Mouse (Mus musculus) heart, postnatal 0 days (tissue): ENCODE data around the gene Dcaf1. TPM values are rescaled to one million over a fixed set of nuclear protein-coding genes. Genes with fewer than 3 reads are reported as not detected.

Experiments
- ATAC-seq: fragments of 200-750 bp; cut with Nextera tagmentation; 2 replicates; pipeline ENCODE4 v1.8.0; 2017; ENCODE audit warnings: low read depth, moderate number of reproducible peaks, moderate library complexity; ENCODE audit not compliant: insufficient read depth
- DNase-seq: peaks from one replicate; pipeline ENCODE4 v3.0.0-alpha.2; 2016; ENCODE audit warnings: low spot score
- H3K27ac ChIP-seq: fragments of 300-500 bp; sonication (generic); 2 replicates; pipeline ENCODE4 v1.5.1; 2014; ENCODE audit warnings: low read depth, mild to moderate bottlenecking
- H3K27me3 ChIP-seq: fragments of 300-500 bp; sonication (generic); 2 replicates; pipeline ENCODE4 v1.6.1; 2014; ENCODE audit warnings: low read length, mixed read lengths; ENCODE audit not compliant: control insufficient read depth, insufficient read depth
- H3K36me3 ChIP-seq: fragments of 300-500 bp; sonication (generic); replicated peaks from 2 replicates; pipeline ENCODE4 v1.6.1; 2014; ENCODE audit warnings: low read length, mixed read lengths; ENCODE audit not compliant: control insufficient read depth, insufficient read depth
- H3K4me1 ChIP-seq: fragments of 300-500 bp; sonication (generic); 2 replicates; pipeline ENCODE4 v1.6.1; 2014; ENCODE audit warnings: antibody characterized with exemption; ENCODE audit not compliant: control insufficient read depth, insufficient read depth
- H3K4me2 ChIP-seq: fragments of 300-500 bp; sonication (generic); 2 replicates; pipeline ENCODE4 v1.6.1; 2014; ENCODE audit warnings: low read depth, mild to moderate bottlenecking, low read length, moderate library complexity
- H3K4me3 ChIP-seq: fragments of 300-500 bp; sonication (generic); 2 replicates; pipeline ENCODE4 v1.5.1; 2014; ENCODE audit warnings: low read depth, low read length
- H3K9ac ChIP-seq: fragments of 300-500 bp; sonication (generic); replicated peaks from 2 replicates; pipeline ENCODE4 v1.6.1; 2014; ENCODE audit warnings: low read depth, low read length, mixed read lengths
- H3K9me3 ChIP-seq: fragments of 300-500 bp; sonication (generic); replicated peaks from 2 replicates; pipeline ENCODE4 v1.6.1; 2016; ENCODE audit warnings: low read length; ENCODE audit not compliant: control insufficient read depth
- CTCF ChIP-seq: IDR thresholded peaks from 2 replicates; pipeline ENCODE4 v1.5.1; 2016; ENCODE audit warnings: antibody characterized with exemption, control low read depth, low read depth
- EP300 ChIP-seq: IDR thresholded peaks from 2 replicates; pipeline ENCODE4 v1.6.1; 2016; ENCODE audit warnings: antibody characterized with exemption, low read depth
- WGBS: fragments of 180-500 bp; shearing (Covaris S2); extraction: QIAGEN DNeasy Blood & Tissue Kit; methylation state at CpG from one replicate; pipeline ENCODE4 v1.1.7; 2014; 5-methylcytosine and 5-hydroxymethylcytosine counted together
- polyA plus RNA-seq: library from polyadenylated mRNA; unstranded; fragments of >200 nt; fragmentation: Nextera tagmentation; extraction: Ambion mirVana; gene quantifications from 2 replicates; pipeline ENCODE4 v1.2.1, GENCODE M21; 2015
- total RNA-seq: library from RNA; depleted of rRNA; stranded (reverse); fragments of >200 nt; gene quantifications from 2 replicates; pipeline ENCODE4 v1.2.3, GENCODE M21; 2014; ENCODE audit warnings: low replicate concordance

The Dcaf1 gene
- total and polyA plus RNA-seq, 2 experiments from 2014 or later: 6.4 to 19.7 TPM

DNA sequence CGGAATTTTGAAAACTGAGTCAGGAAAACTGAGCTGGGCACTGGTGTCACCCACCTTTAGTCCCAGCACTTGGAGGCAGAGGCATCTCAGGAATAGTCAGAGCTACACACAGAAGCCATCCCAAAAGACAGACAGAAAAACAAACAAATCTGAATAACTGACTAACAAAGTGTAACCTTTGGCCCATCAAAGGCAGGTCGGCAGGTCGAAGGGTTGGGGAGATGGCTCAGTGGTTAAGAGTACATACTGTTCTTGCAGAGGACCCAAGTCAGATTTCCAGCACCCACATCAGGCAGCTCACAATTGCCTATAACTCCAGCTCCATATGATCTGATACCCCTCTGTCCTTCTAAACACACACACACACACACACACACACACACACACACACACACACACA lies 36.5 kb upstream of the Dcaf1 start:
- Histone ChIP-seq H3K4me2 (no peak overlapping the region), H3K9me3 (no peaks in the 10 kb centered on the region), H3K27me3 (no peaks in the 10 kb centered on the region), H3K9ac (no peak overlapping the region), H3K4me3 (no peak overlapping the region), H3K4me1 (peaks cover 13% of the 10 kb centered on the region; the same call in 1 of the 2 replicates), H3K27ac (no peak overlapping the region), H3K36me3 (no peaks in the 10 kb centered on the region)
- no peak for ATAC-seq
- WGBS: 71% methylated on average over 3 of the region's 3 CpGs
- no peak for DNase-seq
- no peak for TF ChIP-seq EP300
- no peak for TF ChIP-seq CTCF

DNA sequence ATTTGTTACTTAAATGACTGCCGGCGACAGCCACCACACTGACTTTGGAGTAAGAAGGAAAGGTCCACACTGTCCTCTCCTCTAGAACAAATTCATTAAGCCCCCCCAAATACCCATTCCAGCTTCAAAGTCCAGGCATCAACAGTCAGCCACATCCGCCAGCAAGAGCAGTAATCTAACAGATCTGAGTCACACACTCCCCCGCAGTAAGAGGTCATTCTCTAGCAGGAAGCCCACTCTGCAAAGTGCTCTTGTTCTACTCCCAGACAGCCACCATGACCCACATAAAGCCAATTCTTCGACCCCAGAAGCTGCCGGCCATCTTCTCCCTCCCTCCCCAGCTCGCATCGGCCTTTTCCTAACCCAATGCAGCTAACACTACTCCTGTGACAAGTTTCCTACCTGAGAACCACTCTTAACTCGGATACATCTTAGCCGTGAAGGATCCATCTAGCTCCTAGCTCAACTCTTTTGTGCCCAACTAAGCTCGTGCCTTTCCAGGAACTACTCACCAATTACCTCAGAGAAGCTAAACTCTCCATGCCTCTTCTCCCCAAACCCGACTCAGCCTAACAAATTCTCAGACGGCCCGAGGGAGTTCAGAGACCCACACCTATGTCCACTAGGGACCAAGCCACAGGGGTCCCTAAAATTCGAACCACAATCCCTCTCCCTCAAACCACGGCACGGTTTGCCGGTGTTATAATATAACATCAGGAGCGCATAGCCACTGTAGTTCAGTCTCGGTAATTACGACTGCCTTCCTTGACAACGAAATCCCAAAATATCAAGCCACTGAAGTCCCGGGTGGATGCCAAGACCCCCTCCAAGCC lies 33.5 kb upstream of the Dcaf1 start:
- 5% methylated on average over 23 of the region's 23 CpGs for WGBS
- no peak for ATAC-seq

DNA sequence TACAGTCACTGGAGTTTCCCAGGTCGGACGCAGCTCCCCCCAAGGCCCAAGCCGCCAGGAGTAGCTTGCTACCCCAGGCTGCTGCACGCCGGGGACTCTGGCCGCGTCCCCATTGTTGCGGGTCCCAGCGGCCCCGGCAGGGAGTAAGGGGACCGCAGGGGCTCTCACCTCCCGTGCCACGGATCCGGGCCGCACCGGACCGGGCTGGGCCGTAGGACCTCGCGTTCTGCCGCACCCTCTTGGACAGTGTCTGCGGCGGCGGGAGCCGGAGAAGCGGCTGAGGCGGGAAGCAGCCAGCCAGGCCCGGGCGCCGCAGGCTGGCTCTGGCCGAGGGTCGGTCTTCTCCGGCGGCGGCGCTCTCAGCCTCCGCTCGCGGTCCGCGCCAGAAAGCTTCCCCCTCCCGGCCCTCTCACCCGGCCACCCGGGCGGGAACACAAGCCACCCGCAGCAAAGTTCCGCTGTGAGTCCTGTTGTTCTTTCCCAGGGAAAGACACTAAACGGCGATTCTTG lies 32.8 kb upstream of the Dcaf1 start, which contains the start of gene Rad54l2:
Gene Rad54l2 (minus strand): TSS at position 383 of the 510 bp plus-strand sequence.
- DNase-seq (peak; percentile 77), ATAC-seq (peak; percentile 95)
- Histone ChIP-seq H3K9ac (peak within 1 kb of the TSS; percentile 99), H3K4me1 (peaks cover 10% of the 10 kb centered on the region; the same call in 1 of the 2 replicates), H3K4me2 (peak within 1 kb of the TSS; percentile 66), H3K9me3 (no peaks in the 10 kb centered on the region), H3K4me3 (peak within 1 kb of the TSS; percentile 99), H3K36me3 (no peaks in the 10 kb centered on the region), H3K27me3 (no peaks in the 10 kb centered on the region), H3K27ac (peak within 1 kb of the TSS; percentile 94)
- peak; percentile 20; the same call in 1 of the 2 replicates for TF ChIP-seq CTCF
- TF ChIP-seq EP300: no peak
- WGBS: 0% methylated on average over 49 of the region's 49 CpGs

More for the DNA sequence above, 33.5 kb upstream of the Dcaf1 start:
- Histone ChIP-seq H3K36me3 (no peaks in the 10 kb centered on the region), H3K27ac (peak overlapping the region; percentile 94), H3K4me3 (peak overlapping the region; percentile 99), H3K4me1 (peaks cover 13% of the 10 kb centered on the region; the same call in 1 of the 2 replicates), H3K9me3 (no peaks in the 10 kb centered on the region), H3K9ac (peak overlapping the region; percentile 99), H3K27me3 (no peaks in the 10 kb centered on the region), H3K4me2 (peak overlapping the region; percentile 66)
- no peak for TF ChIP-seq CTCF
- no peak for TF ChIP-seq EP300
- no peak for DNase-seq

DNA sequence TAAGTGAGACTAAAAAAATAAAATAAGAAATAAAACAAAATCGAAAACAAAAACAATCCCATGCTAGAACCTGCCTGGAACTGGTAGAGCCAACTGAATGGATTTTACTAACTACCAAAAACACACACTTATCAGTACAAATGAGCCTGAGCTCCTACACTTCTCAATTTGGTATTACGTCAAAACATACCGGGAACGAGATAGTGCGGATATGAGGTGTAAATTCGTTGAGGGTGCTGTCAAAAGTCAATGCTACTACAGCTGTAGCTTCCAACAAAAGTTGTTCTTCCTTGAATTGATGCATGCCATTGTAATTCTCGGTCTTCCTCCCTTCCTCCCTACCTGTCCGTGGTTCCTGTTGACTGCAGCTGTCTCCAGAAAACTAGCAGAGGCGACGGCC lies 32.3 kb upstream of the Dcaf1 start:
- DNase-seq: no peak
- H3K9ac ChIP-seq: peak overlapping the region; percentile 99
- H3K27ac ChIP-seq: peak overlapping the region; percentile 94
- peak overlapping the region; percentile 66 for H3K4me2 ChIP-seq
- WGBS: 8% methylated on average over 10 of the region's 10 CpGs
- H3K9me3 ChIP-seq: no peaks in the 10 kb centered on the region
- ATAC-seq: no peak
- peak overlapping the region; percentile 99 for H3K4me3 ChIP-seq
- no peaks in the 10 kb centered on the region for H3K36me3 ChIP-seq
- TF ChIP-seq EP300: no peak
- TF ChIP-seq CTCF: no peak
- no peaks in the 10 kb centered on the region for H3K27me3 ChIP-seq
- peaks cover 10% of the 10 kb centered on the region; the same call in 1 of the 2 replicates for H3K4me1 ChIP-seq

DNA sequence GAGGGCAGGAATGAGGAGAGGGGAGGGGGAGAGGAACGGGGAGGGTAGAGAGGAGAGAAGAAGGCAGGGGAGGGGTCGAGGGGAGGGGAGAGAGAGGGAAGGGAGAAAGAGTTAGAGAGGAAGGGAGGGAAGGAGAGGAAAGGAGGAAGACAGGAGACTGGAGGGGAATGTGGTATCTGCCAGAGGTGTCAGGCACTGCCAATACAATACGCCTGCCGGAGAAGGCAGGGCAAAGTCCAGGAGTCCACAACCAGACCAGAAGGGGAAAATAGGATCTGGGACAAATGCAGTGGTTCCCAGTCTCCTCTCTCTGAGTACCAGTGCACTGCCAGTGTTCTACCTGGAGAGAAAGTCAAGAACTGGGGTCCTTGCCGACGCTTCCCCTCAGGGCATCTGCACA lies 30.8 kb upstream of the Dcaf1 start:
- Histone ChIP-seq H3K9ac (no peak overlapping the region), H3K4me3 (no peak overlapping the region), H3K4me1 (peaks cover 10% of the 10 kb centered on the region; the same call in 1 of the 2 replicates), H3K9me3 (no peaks in the 10 kb centered on the region), H3K4me2 (no peak overlapping the region), H3K27me3 (no peaks in the 10 kb centered on the region), H3K36me3 (no peaks in the 10 kb centered on the region), H3K27ac (no peak overlapping the region)
- TF ChIP-seq EP300: no peak
- no peak for TF ChIP-seq CTCF
- no peak for ATAC-seq
- DNase-seq: no peak
- 59% methylated on average over 6 of the region's 6 CpGs for WGBS
